In genomic region chr4:32190506-32190905, GRCm38 (mm10) we compare ENCODE assay signal across 19 mouse cellular contexts.
"Had no signal": no experiment of that assay in that cellular context is flagged by ENCODE, and none has a peak within 500 bp of the region (broad histone marks: within the 10 kb centered on the region; RNA-seq: fewer than 3 reads in every experiment).

No protein-coding gene starts in this region.

- H3K27ac ChIP-seq: kidney, postnatal 0 days; left cerebral cortex, adult 2 months; limb, embryonic 15.5 days; liver, embryonic 12.5 days; midbrain, embryonic 13.5 days; neural tube, embryonic 12.5 days; stomach, embryonic 15.5 days had no signal

- H3K4me3 ChIP-seq: left cerebral cortex, adult 2 months; limb, embryonic 15.5 days; liver, embryonic 12.5 days; midbrain, embryonic 13.5 days; myocyte; neural tube, embryonic 12.5 days; stomach, embryonic 15.5 days had no signal

- ATAC-seq: liver, embryonic 12.5 days; midbrain, embryonic 13.5 days had no signal

- H3K4me2 ChIP-seq: limb, embryonic 15.5 days; liver, embryonic 12.5 days; lung, embryonic 14.5 days; midbrain, embryonic 13.5 days; neural tube, embryonic 12.5 days; stomach, embryonic 15.5 days had no signal

- H3K36me3 ChIP-seq: limb, embryonic 15.5 days; liver, embryonic 12.5 days; midbrain, embryonic 13.5 days; neural tube, embryonic 12.5 days; stomach, embryonic 15.5 days had no signal

- H3K9me3 ChIP-seq: limb, embryonic 15.5 days; liver, embryonic 12.5 days; midbrain, embryonic 13.5 days; neural tube, embryonic 12.5 days; stomach, embryonic 15.5 days had no signal

- DNase-seq: kidney, adult 11 months; kidney, adult 9 months; kidney, postnatal 4 days; lung, embryonic 14.5 days; lung, postnatal 10 days; lung, postnatal 4 days; retina, postnatal 1 day; right cerebral cortex, postnatal 4 days; spleen, adult 18-20 months; thymus, adult 2 months; thymus, postnatal 25 days had no signal

- H3K4me1 ChIP-seq: midbrain, embryonic 13.5 days had no signal

- H3K27me3 ChIP-seq: limb, embryonic 15.5 days; liver, embryonic 12.5 days; midbrain, embryonic 13.5 days; neural tube, embryonic 12.5 days; stomach, embryonic 15.5 days had no signal

- H3K9ac ChIP-seq: limb, embryonic 15.5 days; liver, embryonic 12.5 days; lung, embryonic 14.5 days; midbrain, embryonic 13.5 days; neural tube, embryonic 12.5 days; stomach, embryonic 15.5 days had no signal
